Mouse (Mus musculus): ENCODE data around the gene Atg101. TPM values are rescaled to one million over a fixed set of nuclear protein-coding genes. Genes with fewer than 3 reads are reported as not detected.

The Atg101 gene
- polyA plus RNA-seq (2014; fragmentation: Illumina TruSeq; extraction: RNeasy Lipid Tissue Mini Kit (QIAGEN cat#74804); ENCODE audit: low read depth, low replicate concordance), result not detected

DNA sequence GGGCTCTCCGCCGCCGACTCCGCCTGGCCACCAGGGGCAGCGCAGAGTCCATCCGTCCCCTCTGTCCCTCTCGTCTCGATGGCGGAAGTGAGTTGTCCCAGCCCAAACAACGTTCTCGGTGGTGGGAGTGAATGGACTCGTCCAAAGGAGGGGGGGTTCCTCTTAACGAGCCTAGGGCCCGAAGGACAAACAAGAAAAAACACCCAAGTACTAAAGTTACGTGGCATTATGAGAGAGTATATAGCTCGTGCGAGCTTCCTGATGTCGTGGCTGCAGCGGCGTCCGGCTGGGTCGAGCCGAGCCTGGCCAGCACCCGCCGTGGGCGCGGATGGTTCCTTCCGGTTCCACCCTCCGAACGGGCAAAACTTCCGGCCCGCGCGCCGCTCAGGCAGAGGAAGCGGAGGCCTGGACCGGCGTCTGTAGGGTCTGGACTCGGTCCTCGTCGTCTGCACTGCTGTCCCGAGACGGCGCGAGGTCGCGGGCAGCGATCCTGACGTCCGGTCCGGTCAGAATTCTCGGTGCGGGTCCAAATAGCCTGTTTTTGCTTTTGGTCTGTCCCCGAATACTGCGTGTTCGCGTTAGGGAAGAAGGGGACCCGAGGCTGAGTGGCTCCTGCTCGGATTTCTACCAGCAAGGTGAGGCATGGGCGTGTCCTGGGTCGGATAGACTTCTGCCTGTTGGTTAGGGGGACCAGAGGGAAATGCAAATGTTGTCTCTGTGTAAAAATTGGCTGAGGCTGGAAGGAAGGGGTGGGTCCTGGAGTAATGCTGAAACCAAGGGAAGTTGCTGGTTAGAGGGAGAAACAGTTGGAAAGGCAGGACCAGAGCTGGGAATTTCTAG is at the start of gene Atg101:
TSS of gene Atg101 (plus strand) at position 362 of the 840 bp plus-strand sequence.

DNA sequence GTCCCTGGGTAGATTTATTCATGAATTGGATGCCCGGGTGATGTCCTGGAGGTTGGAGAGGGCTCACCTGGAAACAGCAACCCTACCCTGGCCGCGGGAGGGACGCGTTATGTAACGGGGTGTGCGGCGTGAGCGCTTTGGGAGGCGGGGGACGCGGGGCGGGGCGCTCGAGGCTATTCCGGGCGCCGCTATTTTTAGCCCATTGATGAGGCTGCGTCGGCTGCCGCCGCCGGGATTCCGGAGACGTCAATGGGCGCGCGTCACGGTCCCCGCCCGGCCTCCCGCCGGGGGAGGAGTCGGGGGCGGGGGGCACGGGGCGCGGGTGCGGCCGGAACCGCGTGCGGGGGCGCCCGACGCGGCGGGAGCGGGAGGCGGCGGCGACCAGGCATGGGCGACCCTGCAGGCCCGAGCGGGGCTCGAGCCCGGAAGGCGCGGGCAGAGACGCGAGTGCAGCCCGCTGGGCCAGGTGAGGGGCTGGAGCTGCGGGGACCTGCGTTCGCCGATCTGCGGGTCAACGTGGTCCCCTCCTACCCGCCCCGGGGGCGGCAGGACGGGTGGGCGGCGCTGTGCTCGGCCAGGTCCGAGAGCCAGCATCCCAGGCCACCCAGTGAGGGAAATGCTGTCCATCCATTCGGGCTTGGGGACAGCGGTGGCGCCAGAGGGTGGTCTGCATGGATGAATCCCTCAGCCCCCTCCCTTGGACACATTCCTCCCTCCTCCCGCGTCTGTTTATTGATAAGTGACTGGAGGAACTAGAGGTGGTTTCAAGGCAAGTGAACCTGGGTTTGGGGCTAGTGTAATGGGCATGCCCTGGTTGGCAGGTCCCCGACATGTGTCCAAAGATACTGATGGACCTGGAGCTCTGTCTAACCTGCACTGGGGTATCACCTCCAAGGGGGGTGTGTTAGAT is 29.9 kb upstream of the Atg101 start, which contains the start of gene Nr4a1:
TSS of gene Nr4a1 (plus strand) at position 384 of the 910 bp plus-strand sequence.

DNA sequence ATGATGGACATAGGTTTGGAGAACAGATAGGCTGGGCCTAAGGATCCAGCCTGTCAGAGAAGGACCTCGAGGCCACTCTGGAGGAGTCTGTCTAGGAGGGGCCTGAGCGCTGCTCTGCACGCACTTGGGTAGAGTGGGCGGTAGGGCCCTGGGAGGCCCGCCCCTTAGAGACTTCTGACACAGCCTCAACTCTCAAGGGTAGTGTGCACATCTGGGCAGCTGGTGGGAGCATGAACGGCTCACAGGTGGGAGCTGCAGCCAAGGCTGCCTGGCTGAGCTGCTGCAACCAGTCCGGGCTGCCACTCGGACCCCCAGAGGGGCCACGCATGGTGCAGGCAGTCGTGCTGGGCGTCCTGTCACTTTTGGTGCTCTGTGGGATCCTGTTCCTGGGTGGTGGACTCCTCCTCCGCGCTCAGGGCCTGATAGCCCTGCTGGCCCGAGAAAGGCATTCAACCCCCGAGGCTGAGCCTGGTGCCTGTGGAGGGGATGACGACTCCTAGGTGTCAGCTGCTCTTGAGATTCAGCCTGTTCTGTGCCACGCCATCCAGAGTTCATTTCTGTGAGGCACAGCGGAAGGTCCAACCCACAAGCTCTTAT is 9.1 kb downstream of the Atg101 start, which contains the start of gene 6030408B16Rik:
TSS of gene 6030408B16Rik (plus strand) at position 188 of the 597 bp plus-strand sequence.

Other genes with a start within 250 kb of the Atg101 start
- not detected for gene Gm47841, start 236.9 kb upstream of the Atg101 start, polyA plus RNA-seq (2014; fragmentation: Illumina TruSeq; extraction: RNeasy Lipid Tissue Mini Kit (QIAGEN cat#74804); ENCODE audit: low read depth, low replicate concordance)
- 1.1 TPM for gene Fignl2, start 205.7 kb upstream of the Atg101 start, polyA plus RNA-seq (2014; fragmentation: Illumina TruSeq; extraction: RNeasy Lipid Tissue Mini Kit (QIAGEN cat#74804); ENCODE audit: low read depth, low replicate concordance)
- not detected for gene Ankrd33, start 168.5 kb upstream of the Atg101 start, polyA plus RNA-seq (2014; fragmentation: Illumina TruSeq; extraction: RNeasy Lipid Tissue Mini Kit (QIAGEN cat#74804); ENCODE audit: low read depth, low replicate concordance)
- gene Acvrl1, start 155.8 kb upstream of the Atg101 start, polyA plus RNA-seq (2014; fragmentation: Illumina TruSeq; extraction: RNeasy Lipid Tissue Mini Kit (QIAGEN cat#74804); ENCODE audit: low read depth, low replicate concordance), result 0.97 TPM
- 13.8 TPM for gene Acvr1b, start 110.2 kb upstream of the Atg101 start, polyA plus RNA-seq (2014; fragmentation: Illumina TruSeq; extraction: RNeasy Lipid Tissue Mini Kit (QIAGEN cat#74804); ENCODE audit: low read depth, low replicate concordance)
- 0.28 TPM for gene Grasp, start 60.1 kb upstream of the Atg101 start, polyA plus RNA-seq (2014; fragmentation: Illumina TruSeq; extraction: RNeasy Lipid Tissue Mini Kit (QIAGEN cat#74804); ENCODE audit: low read depth, low replicate concordance)
- 1.5 TPM for gene Nr4a1, start 30.0 kb upstream of the Atg101 start, polyA plus RNA-seq (2014; fragmentation: Illumina TruSeq; extraction: RNeasy Lipid Tissue Mini Kit (QIAGEN cat#74804); ENCODE audit: low read depth, low replicate concordance)
- not detected for gene 6030408B16Rik, start 8.9 kb downstream of the Atg101 start, polyA plus RNA-seq (2014; fragmentation: Illumina TruSeq; extraction: RNeasy Lipid Tissue Mini Kit (QIAGEN cat#74804); ENCODE audit: low read depth, low replicate concordance)
- gene Krt80, start 85.9 kb downstream of the Atg101 start, polyA plus RNA-seq (2014; fragmentation: Illumina TruSeq; extraction: RNeasy Lipid Tissue Mini Kit (QIAGEN cat#74804); ENCODE audit: low read depth, low replicate concordance), result 1.1 TPM
- 6.0 TPM for gene Krt7, start 126.8 kb downstream of the Atg101 start, polyA plus RNA-seq (2014; fragmentation: Illumina TruSeq; extraction: RNeasy Lipid Tissue Mini Kit (QIAGEN cat#74804); ENCODE audit: low read depth, low replicate concordance)
- gene Krt87, start 154.5 kb downstream of the Atg101 start, polyA plus RNA-seq (2014; fragmentation: Illumina TruSeq; extraction: RNeasy Lipid Tissue Mini Kit (QIAGEN cat#74804); ENCODE audit: low read depth, low replicate concordance), result not detected
- gene Krt88, start 163.5 kb downstream of the Atg101 start, polyA plus RNA-seq (2014; fragmentation: Illumina TruSeq; extraction: RNeasy Lipid Tissue Mini Kit (QIAGEN cat#74804); ENCODE audit: low read depth, low replicate concordance), result not detected
- gene Krt81, start 179.5 kb downstream of the Atg101 start, polyA plus RNA-seq (2014; fragmentation: Illumina TruSeq; extraction: RNeasy Lipid Tissue Mini Kit (QIAGEN cat#74804); ENCODE audit: low read depth, low replicate concordance), result not detected
- not detected for gene Krt86, start 189.2 kb downstream of the Atg101 start, polyA plus RNA-seq (2014; fragmentation: Illumina TruSeq; extraction: RNeasy Lipid Tissue Mini Kit (QIAGEN cat#74804); ENCODE audit: low read depth, low replicate concordance)
- gene Krt83, start 207.2 kb downstream of the Atg101 start, polyA plus RNA-seq (2014; fragmentation: Illumina TruSeq; extraction: RNeasy Lipid Tissue Mini Kit (QIAGEN cat#74804); ENCODE audit: low read depth, low replicate concordance), result not detected
- gene Gm49425, start 233.0 kb downstream of the Atg101 start, polyA plus RNA-seq (2014; fragmentation: Illumina TruSeq; extraction: RNeasy Lipid Tissue Mini Kit (QIAGEN cat#74804); ENCODE audit: low read depth, low replicate concordance), result not detected
- not detected for gene Krt84, start 248.5 kb downstream of the Atg101 start, polyA plus RNA-seq (2014; fragmentation: Illumina TruSeq; extraction: RNeasy Lipid Tissue Mini Kit (QIAGEN cat#74804); ENCODE audit: low read depth, low replicate concordance)

All from kidney, adult 10 weeks (tissue).